In genomic region chr3:81377466-81377865, GRCm38 (mm10) we compare ENCODE assay signal across 13 mouse cellular contexts.
DNase-seq lines count a peak whose midpoint lies in the region; ATAC-seq and TF ChIP-seq lines count a peak whose summit lies in the region.
"Had no signal": no experiment of that assay in that cellular context is flagged by ENCODE, and none has a peak within 500 bp of the region (broad histone marks: within the 10 kb centered on the region; RNA-seq: fewer than 3 reads in every experiment).

No protein-coding gene starts in this region.

- H3K4me3 ChIP-seq in heart, embryonic 13.5 days, result no peak overlapping the region
- no peak overlapping the region for H3K4me3 ChIP-seq in midbrain, embryonic 11.5 days (ENCODE audit: low read depth, low read length)
- no peak overlapping the region for H3K4me3 ChIP-seq in midbrain, embryonic 13.5 days (replicated peaks)
- no peak overlapping the region for H3K4me3 ChIP-seq in embryonic facial prominence, embryonic 11.5 days (ENCODE audit: low read depth, low read length)
- H3K4me3 ChIP-seq in forebrain, postnatal 0 days (ENCODE audit: low read depth, low read length), result no peak overlapping the region
- H3K4me3 ChIP-seq: forebrain, embryonic 12.5 days; layer of hippocampus, adult 2 months had no signal

- DNase-seq in heart, adult 9 months (ENCODE audit: low spot score in 2 of 2), result no peak
- DNase-seq in midbrain, embryonic 11.5 days (ENCODE audit: low spot score, missing footprints), result peak; percentile 72
- peak; percentile 27 for DNase-seq in embryonic facial prominence, embryonic 11.5 days (ENCODE audit: low spot score)
- peak; percentile 62 for DNase-seq in mesoderm, embryonic 11.5 days (ENCODE audit: low read depth, low spot score)
- no peak for DNase-seq in forebrain, postnatal 0 days
- DNase-seq: cerebellum, postnatal 36 days; kidney, adult 8-10 months; thymus, postnatal 25 days had no signal

- no peaks in the 10 kb centered on the region for H3K27me3 ChIP-seq in heart, embryonic 13.5 days (replicated peaks)
- no peaks in the 10 kb centered on the region for H3K27me3 ChIP-seq in midbrain, embryonic 11.5 days (ENCODE audit: control insufficient read depth, insufficient read depth, low read length)
- no peaks in the 10 kb centered on the region for H3K27me3 ChIP-seq in midbrain, embryonic 13.5 days
- H3K27me3 ChIP-seq in embryonic facial prominence, embryonic 11.5 days (ENCODE audit: control insufficient read depth, insufficient read depth, low read length), result no peaks in the 10 kb centered on the region
- H3K27me3 ChIP-seq in forebrain, postnatal 0 days (ENCODE audit: insufficient read depth, low read length), result no peaks in the 10 kb centered on the region
- H3K27me3 ChIP-seq: forebrain, embryonic 12.5 days had no signal

- H3K27ac ChIP-seq in heart, embryonic 13.5 days (replicated peaks), result peak overlapping the region; percentile 24; the same call in 1 of the 2 replicates
- H3K27ac ChIP-seq in midbrain, embryonic 11.5 days (ENCODE audit: low read depth, low read length), result no peak overlapping the region
- H3K27ac ChIP-seq in midbrain, embryonic 13.5 days, result no peak overlapping the region
- no peak overlapping the region for H3K27ac ChIP-seq in embryonic facial prominence, embryonic 11.5 days (replicated peaks; ENCODE audit: low read depth, low read length)
- no peak overlapping the region for H3K27ac ChIP-seq in forebrain, postnatal 0 days (ENCODE audit: low read depth, low read length)
- H3K27ac ChIP-seq: forebrain, embryonic 12.5 days; layer of hippocampus, adult 2 months had no signal

- TF ChIP-seq CTCF in forebrain, postnatal 0 days (IDR thresholded peaks at IDR 0.05; ENCODE audit: low read depth), result no peak

- no peaks in the 10 kb centered on the region for H3K9me3 ChIP-seq in heart, embryonic 13.5 days
- H3K9me3 ChIP-seq in midbrain, embryonic 11.5 days (ENCODE audit: control insufficient read depth, low read length), result no peaks in the 10 kb centered on the region
- H3K9me3 ChIP-seq in midbrain, embryonic 13.5 days, result no peaks in the 10 kb centered on the region
- no peaks in the 10 kb centered on the region for H3K9me3 ChIP-seq in embryonic facial prominence, embryonic 11.5 days (replicated peaks; ENCODE audit: control insufficient read depth, low read length)
- no peaks in the 10 kb centered on the region for H3K9me3 ChIP-seq in forebrain, postnatal 0 days (ENCODE audit: low read length)
- H3K9me3 ChIP-seq: forebrain, embryonic 12.5 days had no signal

- no peak overlapping the region for H3K9ac ChIP-seq in heart, embryonic 13.5 days
- no peak overlapping the region for H3K9ac ChIP-seq in midbrain, embryonic 11.5 days (ENCODE audit: low read length)
- no peak overlapping the region for H3K9ac ChIP-seq in midbrain, embryonic 13.5 days (replicated peaks)
- H3K9ac ChIP-seq in embryonic facial prominence, embryonic 11.5 days (replicated peaks; ENCODE audit: low read length), result no peak overlapping the region
- no peak overlapping the region for H3K9ac ChIP-seq in forebrain, postnatal 0 days
- H3K9ac ChIP-seq: forebrain, embryonic 12.5 days had no signal

- no peak for ATAC-seq in heart, embryonic 13.5 days (ENCODE audit: extremely low read depth, insufficient number of reproducible peaks, low FRiP score, low TSS enrichment)
- no peak for ATAC-seq in midbrain, embryonic 11.5 days (ENCODE audit: low FRiP score)
- no peak for ATAC-seq in midbrain, embryonic 13.5 days
- ATAC-seq in embryonic facial prominence, embryonic 11.5 days (replicated peaks; ENCODE audit: insufficient number of reproducible peaks, low FRiP score, low TSS enrichment, low read depth), result no peak
- ATAC-seq in activated CD4-positive, CD25-positive, alpha-beta regulatory T cell, adult 4 months, result no peak
- ATAC-seq in forebrain, postnatal 0 days, result no peak

- 7% methylated on average over 3 of the region's 3 CpGs for WGBS in heart, embryonic 13.5 days
- WGBS in midbrain, embryonic 11.5 days, result 74% methylated on average over 3 of the region's 3 CpGs
- 77% methylated on average over 3 of the region's 3 CpGs for whole genome bisulfite sequencing in midbrain, embryonic 13.5 days
- WGBS in embryonic facial prominence, embryonic 11.5 days, result 37% methylated on average over 3 of the region's 3 CpGs
- WGBS in forebrain, postnatal 0 days, result 81% methylated on average over 3 of the region's 3 CpGs

- no peak overlapping the region for H3K4me2 ChIP-seq in heart, embryonic 13.5 days
- no peak overlapping the region for H3K4me2 ChIP-seq in midbrain, embryonic 11.5 days
- H3K4me2 ChIP-seq in midbrain, embryonic 13.5 days (replicated peaks), result no peak overlapping the region
- no peak overlapping the region for H3K4me2 ChIP-seq in embryonic facial prominence, embryonic 11.5 days (ENCODE audit: low read depth, low read length)
- H3K4me2 ChIP-seq in forebrain, postnatal 0 days (ENCODE audit: low read depth), result no peak overlapping the region
- H3K4me2 ChIP-seq: forebrain, embryonic 12.5 days had no signal

- peaks cover 14% of the 10 kb centered on the region for H3K4me1 ChIP-seq in heart, embryonic 13.5 days
- no peaks in the 10 kb centered on the region for H3K4me1 ChIP-seq in midbrain, embryonic 11.5 days (ENCODE audit: control insufficient read depth, insufficient read depth, low read length)
- no peaks in the 10 kb centered on the region for H3K4me1 ChIP-seq in midbrain, embryonic 13.5 days (replicated peaks)
- no peaks in the 10 kb centered on the region for H3K4me1 ChIP-seq in embryonic facial prominence, embryonic 11.5 days (ENCODE audit: control insufficient read depth, insufficient read depth, low read length)
- H3K4me1 ChIP-seq in forebrain, postnatal 0 days (ENCODE audit: insufficient read depth), result no peaks in the 10 kb centered on the region
- H3K4me1 ChIP-seq: forebrain, embryonic 12.5 days had no signal

- H3K36me3 ChIP-seq in heart, embryonic 13.5 days, result no peaks in the 10 kb centered on the region
- no peaks in the 10 kb centered on the region for H3K36me3 ChIP-seq in midbrain, embryonic 11.5 days (ENCODE audit: control insufficient read depth, insufficient read depth, low read length)
- no peaks in the 10 kb centered on the region for H3K36me3 ChIP-seq in midbrain, embryonic 13.5 days
- no peaks in the 10 kb centered on the region for H3K36me3 ChIP-seq in embryonic facial prominence, embryonic 11.5 days (replicated peaks; ENCODE audit: control insufficient read depth, insufficient read depth, low read depth, low read length)
- H3K36me3 ChIP-seq in forebrain, postnatal 0 days (ENCODE audit: insufficient read depth), result no peaks in the 10 kb centered on the region
- H3K36me3 ChIP-seq: forebrain, embryonic 12.5 days had no signal

Comparison
In these comparisons a context has a peak if more than half of its experiments do, and no peak if none do; other contexts are left out.
1. DNase-seq: peak in midbrain, embryonic 11.5 days (single experiment), embryonic facial prominence, embryonic 11.5 days (single experiment) and mesoderm, embryonic 11.5 days (single experiment); none in heart, adult 9 months (0 of 2) and forebrain, postnatal 0 days (single experiment).